Mouse (Mus musculus) MEL-GATA-1-ER (cell line): ENCODE results near the gene Sphk2.

Experiments
- DNase-seq: peaks from one replicate; pipeline ENCODE4 v3.0.0-alpha.2; 2012; ENCODE audit warnings: low read depth; ENCODE audit errors: extremely low read depth

Sphk2 gene

DNA sequence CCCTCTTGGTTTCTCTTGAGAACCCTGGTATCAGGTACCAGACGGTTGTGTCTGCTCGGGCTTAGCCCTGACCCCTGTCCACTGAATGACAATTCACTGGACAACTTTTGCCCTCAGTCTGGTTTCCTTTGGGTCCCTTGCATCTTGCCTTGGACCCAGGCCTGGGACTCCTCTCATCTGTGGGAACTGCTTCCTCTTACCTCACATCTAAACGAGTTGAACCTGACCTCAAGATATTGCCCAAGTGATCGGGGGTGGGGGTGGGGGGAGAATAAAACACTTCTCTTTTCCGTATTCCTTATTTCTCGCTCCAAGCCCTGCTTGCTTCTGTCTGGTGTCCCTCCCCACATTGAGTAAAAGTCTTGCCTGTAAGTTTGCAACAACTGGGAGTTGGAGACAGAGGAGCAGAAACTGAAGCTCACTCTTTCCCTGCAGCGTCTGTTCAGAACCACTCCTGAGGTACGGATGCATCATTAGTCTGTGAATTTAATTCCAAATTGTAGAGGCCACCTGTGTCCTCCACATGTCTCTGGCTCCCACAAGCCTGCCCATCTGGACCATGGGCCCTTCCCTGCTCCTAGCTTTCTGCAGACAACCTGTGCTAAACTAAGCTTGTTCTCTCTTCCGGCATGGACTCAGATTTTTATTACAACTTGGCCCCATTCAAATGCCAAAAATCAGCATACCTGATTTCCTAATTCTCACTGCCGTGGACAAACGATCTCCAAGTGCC lies 56.9 kb downstream of the Sphk2 start:
- no peak for DNase-seq
